Mouse (Mus musculus) lung, postnatal 0 days (tissue): ENCODE data around the gene Zfp329.

Source experiments
- CTCF ChIP-seq: IDR thresholded peaks from 2 replicates; pipeline ENCODE4 v1.5.1; 2016; ENCODE audit warnings: antibody characterized with exemption, mild to moderate bottlenecking
- EP300 ChIP-seq: IDR thresholded peaks from 2 replicates; pipeline ENCODE4 v1.6.1; 2016; ENCODE audit warnings: antibody characterized with exemption, mild to moderate bottlenecking, control low read depth

DNA sequence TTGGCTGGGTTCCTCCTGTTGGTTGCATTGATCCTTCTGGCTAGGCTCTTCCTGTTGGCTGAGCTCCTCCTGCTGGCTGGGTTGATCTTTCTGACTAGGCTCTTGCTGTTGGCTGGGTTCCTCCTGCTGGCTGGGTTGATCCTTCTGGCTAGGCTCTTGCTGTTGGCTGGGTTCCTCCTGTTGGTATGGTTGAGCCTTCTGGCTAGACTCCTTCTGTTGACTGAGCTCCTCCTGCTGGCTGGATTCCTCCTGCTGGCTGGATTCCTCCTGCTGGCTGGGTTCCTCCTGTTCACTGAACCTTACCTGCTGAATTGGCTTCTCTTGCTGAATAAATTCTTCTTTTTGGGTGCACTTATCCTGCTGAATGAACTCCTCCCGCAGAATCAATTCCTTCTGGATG, 44.1 kb downstream of the Zfp329 start:
- TF ChIP-seq CTCF (no peak), EP300 (no peak)
